Mouse (Mus musculus) c-Kit-positive CD71-negative TER-119-negative erythroid progenitor cells, embryonic 14.5 days (primary cell): ENCODE measurements around the gene Tmem14a.
"Not testable (repeated sequence)": the region's sequence is repeated elsewhere in the genome, so short reads cannot be mapped to it uniquely, and the experiment has no call there.

Experiments used
- DNase-seq: peaks from one replicate; pipeline ENCODE4 v3.0.0-alpha.2; 2013; ENCODE audit warnings: low read depth

Tmem14a gene

GRCm38 (mm10) chr1:21218489-21218919, at the start of gene Tmem14a:
Gene Tmem14a (plus strand): TSS chr1:21218575.
- DNase-seq, result peak; percentile 73

- DNase-seq, result no peak
Observed at GRCm38 (mm10) chr1:21185196-21185595, 33.2 kb upstream of the Tmem14a start.

DNA sequence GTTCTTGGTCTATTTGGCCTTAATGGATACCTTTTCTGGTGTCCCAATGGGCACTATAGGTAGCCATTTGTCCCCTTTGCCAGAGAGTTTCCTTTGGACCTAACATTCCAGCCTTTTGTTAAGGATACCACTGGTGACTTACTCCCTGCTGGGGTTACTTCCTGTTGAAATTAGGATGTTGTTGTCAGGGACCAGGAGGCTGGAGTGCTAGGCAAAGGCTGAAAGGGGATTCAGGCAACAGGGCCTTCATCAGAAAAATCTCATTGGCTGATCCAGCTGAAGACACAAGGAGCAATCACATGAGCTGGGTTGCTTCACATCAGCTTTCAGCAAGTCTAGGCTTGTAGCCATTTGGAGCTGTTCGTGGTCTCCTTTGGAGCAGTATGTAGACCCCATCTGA, 12.1 kb upstream of the Tmem14a start:
- no peak for DNase-seq

DNA sequence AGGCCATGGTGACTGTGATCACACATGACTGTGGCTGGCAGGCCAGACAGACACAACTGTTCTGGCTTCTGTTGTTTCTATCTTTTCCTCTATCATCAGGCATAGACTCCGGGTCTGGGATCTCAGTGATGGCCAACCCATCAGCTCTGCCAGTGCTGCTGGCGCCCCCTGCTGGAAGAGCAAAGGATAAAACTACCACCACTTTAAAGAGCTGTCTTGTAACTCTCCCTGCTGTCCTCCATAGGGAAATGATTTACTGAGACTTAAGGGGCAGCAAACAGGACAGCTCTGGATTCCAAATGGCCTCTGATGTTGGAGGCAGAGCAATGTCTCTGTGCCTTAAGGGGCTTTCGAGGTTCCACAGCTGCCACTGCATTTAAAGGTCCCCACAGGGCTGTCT, 4.8 kb upstream of the Tmem14a start:
- DNase-seq, result not testable (repeated sequence)

- not testable (repeated sequence) for DNase-seq
Observed at GRCm38 (mm10) chr1:21213991-21214692, 4.2 kb upstream of the Tmem14a start.

- no peak for DNase-seq
Observed at GRCm38 (mm10) chr1:21227756-21228395, 9.5 kb downstream of the Tmem14a start.

DNA sequence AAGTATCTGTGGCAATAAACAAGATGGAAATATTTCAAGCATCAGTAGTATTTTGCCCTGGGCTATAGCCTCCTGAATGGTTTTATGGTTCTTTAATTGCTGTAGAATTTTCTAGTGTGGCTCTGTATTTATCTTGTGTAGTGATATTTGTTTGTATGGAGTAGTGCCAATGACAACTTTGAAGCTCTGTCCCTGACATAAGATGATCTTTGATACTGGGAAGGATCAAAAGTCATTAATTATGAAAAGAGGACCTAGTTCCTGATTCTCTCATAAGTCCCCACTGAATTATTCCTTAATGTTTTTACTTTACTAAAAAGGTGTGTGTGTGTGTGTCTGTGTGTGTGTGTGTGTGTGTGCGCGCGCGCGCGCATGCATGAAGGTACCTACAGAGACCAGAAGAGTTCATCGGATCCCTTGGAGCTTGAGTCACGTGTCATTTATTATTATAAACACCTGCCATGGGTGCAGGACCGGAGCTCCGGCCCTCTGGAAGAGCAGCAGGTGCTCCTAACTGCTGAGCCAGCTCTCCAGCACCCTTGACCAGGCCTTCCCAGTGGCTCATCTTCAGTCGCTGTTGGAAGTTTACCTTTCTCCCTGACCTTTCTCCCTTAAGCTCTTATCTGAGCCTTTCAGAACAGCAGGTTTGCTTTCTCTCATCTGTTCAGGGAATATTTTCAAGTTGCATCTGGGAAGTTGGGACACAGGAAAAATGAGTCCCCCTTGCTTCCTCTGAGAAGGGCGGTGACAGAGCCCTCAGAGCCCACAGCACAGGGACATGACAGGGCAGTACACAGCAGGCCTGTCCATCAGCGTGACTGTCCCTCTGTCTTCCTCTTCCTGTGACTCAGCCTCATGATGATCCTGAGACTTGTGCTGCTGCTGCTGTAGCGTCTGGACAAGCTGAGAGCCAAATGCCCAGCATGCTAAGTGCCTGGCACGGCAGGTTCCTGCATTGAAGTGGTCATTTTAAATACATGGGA, 10.7 kb downstream of the Tmem14a start:
- DNase-seq, result not testable (repeated sequence)

- no peak for DNase-seq
Observed at GRCm38 (mm10) chr1:21230376-21230775, 12.0 kb downstream of the Tmem14a start.

DNA sequence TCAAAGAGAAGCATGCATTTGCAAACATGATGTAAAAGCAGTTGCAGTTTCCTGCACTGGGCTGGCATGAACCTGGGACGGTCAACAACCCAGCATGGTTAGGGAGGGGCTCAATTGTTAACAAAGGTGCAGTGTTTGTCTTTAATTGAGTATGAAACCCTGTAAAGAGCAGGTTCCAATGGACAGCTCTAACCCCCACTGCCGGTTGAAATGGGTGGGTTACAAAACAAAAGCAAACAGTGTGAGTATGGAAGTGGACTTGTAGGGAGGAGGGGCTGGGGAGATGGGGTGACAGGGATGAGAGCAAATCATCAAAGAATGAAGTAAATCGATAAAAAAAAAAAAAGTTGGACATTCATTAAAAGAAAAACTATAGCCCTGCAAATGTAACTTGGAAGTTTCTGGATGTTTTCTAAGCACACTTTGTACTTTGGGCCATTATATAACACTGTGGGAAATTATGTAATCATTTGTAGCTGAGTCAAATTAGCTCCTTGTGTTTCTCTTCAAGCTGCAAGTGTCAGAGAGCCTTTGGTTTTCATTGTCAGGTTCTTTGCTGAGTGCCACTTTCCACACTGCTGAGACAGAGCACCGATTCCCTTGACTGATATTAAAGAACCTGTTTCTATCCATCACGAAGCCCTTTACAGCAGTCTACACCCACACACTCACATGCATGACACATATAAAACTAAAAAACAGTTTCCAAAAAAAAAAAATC, 13.5 kb downstream of the Tmem14a start:
- no peak for DNase-seq

DNA sequence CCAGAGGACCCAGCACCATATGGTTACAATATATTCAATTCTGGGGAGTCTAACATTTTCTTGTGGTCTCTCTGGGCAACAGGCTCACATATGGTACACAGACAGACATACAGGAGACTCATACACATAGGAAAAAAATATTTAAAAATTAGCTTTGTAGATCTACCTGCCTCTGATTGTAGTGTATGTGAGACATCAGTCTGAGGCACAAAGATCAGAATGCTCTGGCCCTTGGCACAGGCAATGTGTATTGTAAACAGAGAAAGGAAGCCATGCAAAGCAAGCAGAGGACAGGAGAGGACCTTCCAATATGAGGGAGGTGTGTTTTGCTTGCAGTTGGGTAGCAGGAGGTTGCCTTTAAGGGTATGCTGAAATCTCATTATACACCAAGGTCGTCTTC, 14.1 kb downstream of the Tmem14a start:
- no peak for DNase-seq

DNA sequence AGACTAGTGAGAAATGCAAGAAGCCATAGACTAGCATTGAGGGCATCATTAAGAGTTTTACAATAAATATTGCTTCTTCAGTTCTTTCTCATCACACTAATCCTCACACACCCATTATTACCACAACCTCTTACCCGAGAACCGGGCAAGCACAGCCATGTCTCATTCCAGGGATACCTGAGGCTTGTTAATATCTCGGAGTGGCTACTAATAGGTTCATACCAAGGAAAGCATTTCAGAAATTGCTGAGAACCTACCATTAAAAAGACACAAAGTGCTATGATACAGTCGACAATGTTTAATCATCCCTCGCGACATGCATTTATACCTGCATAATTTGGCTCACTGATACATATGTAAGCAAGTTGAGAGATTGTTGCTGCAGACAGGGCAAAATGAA, 17.0 kb downstream of the Tmem14a start:
- DNase-seq, result no peak

DNA sequence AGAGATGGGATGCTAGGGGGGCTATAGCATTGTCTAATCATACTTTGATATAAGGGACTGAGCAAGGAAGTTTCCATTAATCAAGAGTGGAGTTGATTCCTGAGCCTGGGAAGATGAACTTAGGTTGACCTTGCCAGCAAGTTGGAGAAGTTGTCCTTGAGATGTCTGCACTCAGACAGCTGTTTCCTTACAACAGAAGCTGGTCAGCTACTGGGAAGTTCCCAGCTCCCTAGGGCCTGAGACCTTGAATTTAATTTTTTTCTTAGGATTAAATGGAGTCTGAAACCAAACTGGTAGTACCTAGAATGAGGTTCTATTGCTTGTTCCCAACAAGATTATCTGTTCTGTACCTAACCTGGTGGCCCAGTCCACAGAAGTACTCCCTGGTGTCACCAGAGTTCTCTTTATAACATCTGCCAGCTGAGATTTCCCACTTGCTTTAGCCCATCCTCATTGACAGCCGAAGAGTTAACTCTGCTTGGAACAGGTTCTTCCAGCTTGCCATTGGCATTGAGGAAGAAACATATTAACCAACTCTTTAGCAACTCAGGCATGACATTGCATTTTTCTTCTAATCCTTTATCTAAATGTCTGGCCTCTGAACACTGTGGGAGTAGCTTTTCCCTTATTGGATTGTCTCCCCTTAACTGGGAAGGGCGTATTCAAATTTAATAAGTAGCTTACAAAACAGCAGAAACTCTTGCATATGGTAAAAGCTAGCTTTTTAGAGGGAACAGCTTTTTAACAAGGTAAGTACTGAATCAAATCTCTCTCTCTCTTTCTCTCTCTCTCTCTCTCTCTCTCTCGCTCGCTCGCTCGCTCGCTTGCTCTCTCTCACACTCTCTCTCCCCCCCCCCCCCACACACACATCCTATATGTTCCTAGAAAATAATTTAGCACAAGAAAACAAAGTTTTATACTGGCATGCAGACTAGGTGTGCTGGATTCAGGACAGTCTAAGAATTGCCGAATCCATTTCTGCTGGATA, 21.8 kb downstream of the Tmem14a start, which contains the start of gene Gsta3:
Gsta3 (plus strand) TSS at position 679 of the 988 bp plus-strand sequence.
- no peak for DNase-seq

GRCm38 (mm10) chr1:21241096-21241495, 22.7 kb downstream of the Tmem14a start:
- no peak for DNase-seq

DNA sequence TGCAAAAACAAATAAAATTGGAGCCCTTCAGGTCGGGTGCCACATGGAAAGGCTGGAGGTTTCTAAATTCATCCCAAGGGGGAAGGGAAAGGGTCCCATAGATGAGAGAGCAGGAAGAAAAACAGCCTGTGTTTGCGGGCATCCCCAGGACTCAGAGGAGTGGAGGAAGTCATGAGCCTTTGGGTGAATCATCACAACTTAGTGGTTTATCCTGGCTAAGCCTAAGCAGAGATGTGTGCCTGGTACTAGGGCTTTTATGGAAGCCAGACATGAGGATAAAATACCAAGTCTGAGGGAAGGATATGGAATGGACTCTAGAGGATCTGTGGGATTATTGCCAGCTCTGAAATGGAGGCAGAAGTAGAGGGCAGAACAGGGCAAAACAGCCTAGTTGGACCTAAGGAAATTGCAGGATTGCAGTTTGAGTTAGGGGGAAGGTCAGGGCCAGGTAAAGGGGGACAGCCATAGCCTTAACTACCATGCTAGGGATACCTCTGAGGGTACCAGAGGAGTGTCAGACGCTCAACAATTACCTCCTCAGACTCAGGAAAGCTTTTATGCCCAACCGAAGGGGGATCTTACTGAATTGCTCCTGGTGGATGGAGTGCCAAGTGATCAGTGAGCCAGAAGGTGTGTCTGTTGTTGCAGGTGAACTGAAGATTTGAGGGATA, 26.1 kb downstream of the Tmem14a start:
- no peak for DNase-seq

DNA sequence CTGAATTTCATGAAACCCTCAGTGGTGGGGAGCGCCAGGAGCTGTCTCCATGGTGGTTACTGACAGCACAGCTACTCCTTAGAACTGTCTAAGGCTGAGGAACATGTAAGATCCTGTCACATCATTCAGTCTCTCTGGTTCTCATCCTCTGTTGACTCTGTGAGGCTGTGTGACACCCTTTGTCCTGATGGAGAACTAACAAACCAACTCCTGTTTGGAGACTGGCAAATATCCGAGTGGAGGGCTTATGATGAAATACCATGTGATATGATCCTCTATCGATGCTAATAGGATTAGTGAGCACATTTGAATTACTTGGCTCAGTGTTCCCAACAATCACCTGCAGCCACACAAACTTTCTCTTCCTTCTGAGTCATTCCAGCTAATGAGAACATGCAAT, 27.8 kb downstream of the Tmem14a start:
- DNase-seq, result no peak

- no peak for DNase-seq
Observed at GRCm38 (mm10) chr1:21247896-21248295, 29.5 kb downstream of the Tmem14a start.

DNA sequence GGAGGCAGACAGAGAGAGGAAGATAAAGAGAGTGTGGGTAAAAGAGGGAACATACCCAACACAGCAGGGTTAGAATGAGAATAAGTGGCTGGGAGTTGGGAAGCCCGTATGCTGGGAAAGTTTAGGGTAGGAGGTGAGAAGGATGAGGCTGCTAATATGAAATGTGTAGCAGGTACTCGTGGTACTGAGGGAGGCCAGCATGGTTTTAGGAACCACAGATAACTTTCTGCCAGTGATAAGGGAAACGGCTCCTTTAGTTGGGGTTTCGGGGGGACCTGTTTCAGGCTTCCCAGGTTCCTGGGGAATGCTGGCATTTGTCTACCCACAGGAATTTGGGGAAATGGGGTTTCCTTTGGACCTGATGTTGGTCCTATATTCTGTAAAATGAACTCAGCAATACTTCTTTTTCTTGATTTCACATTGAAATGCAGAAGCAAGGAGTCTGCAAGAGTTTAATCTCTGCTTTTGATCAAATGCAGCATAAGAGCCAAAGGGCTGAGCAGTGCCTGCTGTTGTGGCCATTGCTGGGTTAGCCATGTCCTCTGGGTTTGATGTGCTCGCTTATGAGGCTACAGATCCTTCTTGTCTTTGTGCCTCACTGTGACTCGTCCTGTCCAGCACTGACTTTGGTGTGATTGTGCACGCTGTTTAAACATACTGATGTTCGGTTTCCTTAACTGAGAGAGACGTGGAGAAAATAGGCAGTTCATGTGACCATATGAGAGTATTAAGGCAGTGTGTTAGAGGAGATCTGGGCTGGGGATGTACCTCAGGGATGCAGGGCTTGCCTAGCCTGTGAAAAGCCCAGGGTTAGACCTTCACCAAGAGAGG, 30.4 kb downstream of the Tmem14a start:
- no peak for DNase-seq

DNA sequence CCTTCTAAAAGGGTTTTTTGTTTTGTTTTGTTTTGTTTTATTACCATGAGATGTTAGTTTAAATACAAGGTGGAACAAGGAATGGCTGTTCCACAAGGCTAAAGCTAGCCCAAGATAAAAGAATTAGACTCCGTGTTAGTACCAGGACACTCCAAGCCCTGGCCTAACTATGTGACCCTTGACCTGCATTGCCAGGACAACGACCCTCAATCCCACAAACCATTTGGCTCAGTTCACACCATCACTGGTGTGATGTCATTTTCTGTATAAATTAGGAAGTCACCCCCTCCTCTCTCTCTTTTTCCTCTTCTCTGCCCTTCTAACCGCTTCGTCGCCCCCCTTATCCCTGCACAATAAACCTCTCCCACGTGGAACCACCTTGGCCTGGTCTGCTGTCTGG, 33.3 kb downstream of the Tmem14a start:
- DNase-seq, result no peak
